Mouse (Mus musculus) brain, embryonic 14.5 days (tissue): Measurements from ENCODE around the gene Tmem259.

Experiments used
- CTCF ChIP-seq: fragments of 200-500 bp; IDR thresholded peaks from 2 replicates; pipeline ENCODE4 v1.5.1; 2012; ENCODE audit warnings: inconsistent platforms, mild to moderate bottlenecking, moderate library complexity, borderline replicate concordance; ENCODE audit not compliant: insufficient read depth, insufficient read length; ENCODE audit errors: extremely low read depth
- POLR2A ChIP-seq: fragments of 200-500 bp; IDR thresholded peaks from 2 replicates; pipeline ENCODE4 v1.6.1; 2012; ENCODE audit warnings: mild to moderate bottlenecking, inconsistent platforms, borderline replicate concordance; ENCODE audit not compliant: poor library complexity, insufficient read depth, insufficient read length, severe bottlenecking; ENCODE audit errors: extremely low read depth

DNA sequence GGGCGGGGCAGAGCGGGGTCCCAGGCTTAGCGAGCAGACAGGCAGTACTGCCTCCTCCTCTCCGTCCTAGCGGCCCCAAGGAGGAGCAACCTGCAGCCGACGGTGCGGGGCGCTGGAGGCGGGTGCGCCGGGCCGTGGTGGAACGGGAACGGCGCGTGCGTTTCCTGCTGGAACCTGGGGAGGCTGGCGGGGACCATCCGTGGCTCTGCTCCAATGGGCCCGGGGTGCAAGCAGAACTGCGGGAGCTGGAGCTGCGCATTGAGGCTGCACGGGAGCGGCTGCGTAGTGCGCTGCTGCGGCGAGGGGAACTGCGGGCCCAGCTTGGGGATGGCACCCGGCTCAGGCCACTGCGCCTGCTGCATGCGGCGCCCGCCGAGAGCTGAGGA, 7.4 kb downstream of the Tmem259 start:
- TF ChIP-seq CTCF (no peak), POLR2A (no peak)
